Mouse (Mus musculus): ENCODE measurements at regions not wholly inside any gene's neighbourhood (a gene's known extent, or its start where the extent isn't known, plus 50 kb on each side); places are given as distances from the start of the nearest gene placed in this dataset.

GRCm38 (mm10) chr8:15311509-15311908 is 265.6 kb upstream of the BB014433 start:
- TF ChIP-seq CTCF (conservative IDR thresholded peaks at IDR 0.05; ENCODE audit: low read length) (no peak), POU5F1 (IDR thresholded peaks at IDR 0.05; ENCODE audit: borderline replicate concordance, low read length) (no peak)
